Mouse (Mus musculus) lung, postnatal 10 days (tissue): ENCODE data around the gene Usp29.
A peak's percentile ranks its signal among the peaks of the same experiment; 100 is the strongest.

Experiments used
- DNase-seq: peaks from one replicate; pipeline ENCODE4 v3.0.0; 2021

Usp29 gene

GRCm38 (mm10) chr7:6730241-6730640 lies at the start of gene Usp29, which contains the start of gene Peg3:
Gene Usp29 (plus strand): TSS chr7:6730578.
Gene Peg3 (minus strand): TSS chr7:6730431.
- DNase-seq, result peak; percentile 91

- DNase-seq, result no peak
Measured at GRCm38 (mm10) chr7:6685511-6685910, 44.9 kb upstream of the Usp29 start.

- DNase-seq, result peak; percentile 92
Measured at GRCm38 (mm10) chr7:6696241-6697045, 33.9 kb upstream of the Usp29 start, which contains the start of gene Zim1. Gene Zim1 (minus strand): TSS chr7:6696450.

- no peak for DNase-seq
Measured at GRCm38 (mm10) chr7:6699230-6699629, 31.1 kb upstream of the Usp29 start.

- DNase-seq, result no peak
Measured at GRCm38 (mm10) chr7:6707416-6708015, 22.9 kb upstream of the Usp29 start.

- peak; percentile 30 for DNase-seq
Measured at GRCm38 (mm10) chr7:6708451-6709180, 21.8 kb upstream of the Usp29 start.

- no peak for DNase-seq
Measured at GRCm38 (mm10) chr7:6709396-6709795, 21.0 kb upstream of the Usp29 start.

GRCm38 (mm10) chr7:6727351-6728121 lies 2.8 kb upstream of the Usp29 start:
- peak; percentile 94 for DNase-seq

GRCm38 (mm10) chr7:6728263-6728931 lies 2.0 kb upstream of the Usp29 start:
- DNase-seq, result peak; percentile 96

GRCm38 (mm10) chr7:6729061-6729817 lies 1.1 kb upstream of the Usp29 start:
- DNase-seq, result peak; percentile 98

- no peak for DNase-seq
Measured at GRCm38 (mm10) chr7:6730801-6731200, 423 bp downstream of the Usp29 start.

- no peak for DNase-seq
Measured at GRCm38 (mm10) chr7:6731373-6731772, 995 bp downstream of the Usp29 start.

GRCm38 (mm10) chr7:6731930-6732329 lies 1.6 kb downstream of the Usp29 start:
- DNase-seq, result no peak

GRCm38 (mm10) chr7:6736060-6736459 lies 5.7 kb downstream of the Usp29 start:
- no peak for DNase-seq

- no peak for DNase-seq
Measured at GRCm38 (mm10) chr7:6744281-6744904, 14.0 kb downstream of the Usp29 start.

GRCm38 (mm10) chr7:6749196-6749595 lies 18.8 kb downstream of the Usp29 start:
- peak; percentile 17 for DNase-seq

GRCm38 (mm10) chr7:6753440-6753839 lies 23.1 kb downstream of the Usp29 start:
- no peak for DNase-seq

GRCm38 (mm10) chr7:6756777-6757291 lies 26.5 kb downstream of the Usp29 start:
- no peak for DNase-seq

- no peak for DNase-seq
Measured at GRCm38 (mm10) chr7:6759698-6760097, 29.3 kb downstream of the Usp29 start.

GRCm38 (mm10) chr7:6760170-6760569 lies 29.8 kb downstream of the Usp29 start:
- no peak for DNase-seq

GRCm38 (mm10) chr7:6765240-6765639 lies 34.9 kb downstream of the Usp29 start:
- DNase-seq, result peak; percentile 16
